Mouse (Mus musculus): Measurements from ENCODE around the gene Ppdpf. TPM values are rescaled to one million over a fixed set of nuclear protein-coding genes. Genes with fewer than 3 reads are reported as not detected.
A peak's percentile ranks its signal among the peaks of the same experiment; 100 is the strongest.

Ppdpf gene
- 269 and 288 TPM in 2 replicates for polyA plus RNA-seq (2014; fragmentation: Nextera tagmentation; extraction: Ambion mirVana)

GRCm38 (mm10) chr2:181187121-181188000, at the start of gene Ppdpf:
Gene Ppdpf, plus strand, starts transcription at chr2:181187247.
- peak within 1 kb of the TSS; percentile 61 for H3K4me3 ChIP-seq (ENCODE audit: low read depth, low read length)

DNA sequence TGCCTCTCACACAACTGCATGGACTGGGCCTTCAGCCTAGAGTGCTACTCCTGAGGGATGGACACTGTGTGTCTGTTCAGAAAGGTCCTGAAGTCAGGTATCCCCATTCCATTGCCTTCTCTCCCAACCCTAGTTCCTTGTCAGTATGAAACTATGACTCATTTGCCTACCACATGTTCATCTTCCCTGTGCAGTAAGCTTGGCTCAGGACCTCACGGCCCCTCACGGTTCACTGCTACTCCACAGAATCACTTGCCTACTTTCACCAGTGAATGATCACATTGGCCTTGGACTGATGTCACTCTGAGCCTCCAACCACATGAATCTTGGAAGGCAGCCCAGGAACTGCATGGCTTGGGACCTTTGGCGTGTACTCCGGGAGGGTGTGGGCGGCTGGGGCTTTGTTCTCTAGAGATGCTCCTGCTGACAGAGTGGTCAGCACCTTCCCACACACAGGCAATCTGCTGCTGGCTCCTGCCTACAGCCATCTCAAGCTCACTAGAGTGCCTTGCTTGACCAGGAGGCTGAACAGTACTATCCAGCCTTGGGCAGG, 47.3 kb upstream of the Ppdpf start:
- H3K27ac ChIP-seq (replicated peaks; ENCODE audit: low read depth, low read length), result no peak overlapping the region
- H3K4me1 ChIP-seq (ENCODE audit: control insufficient read depth, insufficient read depth, low read length), result no peaks in the 10 kb centered on the region; the same call in 1 of the 2 replicates
- ATAC-seq (ENCODE audit: low read depth), result no peak
- WGBS, result 89% methylated on average over 5 of the region's 5 CpGs
- DNase-seq (ENCODE audit: low spot score), result no peak
- H3K36me3 ChIP-seq (ENCODE audit: control insufficient read depth, insufficient read depth, low read length), result no peaks in the 10 kb centered on the region
- no peak overlapping the region for H3K9ac ChIP-seq (ENCODE audit: low read depth, low read length)
- H3K27me3 ChIP-seq (replicated peaks; ENCODE audit: control insufficient read depth, insufficient read depth, low read length), result peaks cover 31% of the 10 kb centered on the region
- no peaks in the 10 kb centered on the region for H3K9me3 ChIP-seq (ENCODE audit: control insufficient read depth, low read length)
- H3K4me2 ChIP-seq (ENCODE audit: low read depth, low read length), result no peak overlapping the region
- H3K4me3 ChIP-seq (ENCODE audit: low read depth, low read length), result no peak overlapping the region

More at GRCm38 (mm10) chr2:181187121-181188000, at the start of gene Ppdpf:
- Histone ChIP-seq H3K27me3 (replicated peaks; ENCODE audit: control insufficient read depth, insufficient read depth, low read length) (no peaks in the 10 kb centered on the region), H3K36me3 (ENCODE audit: control insufficient read depth, insufficient read depth, low read length) (peaks cover 12% of the 10 kb centered on the region; the same call in 1 of the 2 replicates), H3K9me3 (ENCODE audit: control insufficient read depth, low read length) (no peaks in the 10 kb centered on the region), H3K4me1 (ENCODE audit: control insufficient read depth, insufficient read depth, low read length) (peaks cover 3% of the 10 kb centered on the region; the same call in 1 of the 2 replicates), H3K27ac (replicated peaks; ENCODE audit: low read depth, low read length) (peak within 1 kb of the TSS; percentile 95), H3K9ac (ENCODE audit: low read depth, low read length) (peak within 1 kb of the TSS; percentile 96), H3K4me2 (ENCODE audit: low read depth, low read length) (peak within 1 kb of the TSS; percentile 73)
- WGBS, result 0% methylated on average over 40 of the region's 64 CpGs
- ATAC-seq (ENCODE audit: low read depth) (peak; percentile 97), DNase-seq (ENCODE audit: low spot score) (peak; percentile 97)

DNA sequence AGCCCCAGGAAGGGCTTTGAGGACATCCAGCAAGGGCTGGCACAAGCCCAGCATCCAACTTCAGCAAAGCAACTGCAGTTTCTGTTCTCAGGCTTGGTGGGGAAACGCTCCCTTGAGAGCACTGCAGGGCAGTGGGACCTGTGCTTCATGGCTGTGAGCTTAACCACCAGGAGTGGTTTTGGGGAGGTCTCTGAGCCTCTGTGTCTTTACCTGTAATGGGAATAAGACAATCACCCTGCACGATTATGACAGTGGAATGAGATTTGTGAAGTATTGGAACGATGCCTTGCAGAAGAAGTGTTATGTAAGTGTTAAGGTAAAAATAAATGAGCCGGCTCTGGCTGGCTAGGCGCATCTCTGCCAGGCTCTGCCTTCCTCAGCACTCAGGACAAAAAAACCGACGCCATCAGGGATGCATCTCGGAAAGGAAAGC, 44.3 kb upstream of the Ppdpf start:
- Histone ChIP-seq H3K4me3 (ENCODE audit: low read depth, low read length) (no peak overlapping the region), H3K36me3 (ENCODE audit: control insufficient read depth, insufficient read depth, low read length) (no peaks in the 10 kb centered on the region), H3K4me2 (ENCODE audit: low read depth, low read length) (no peak overlapping the region), H3K9me3 (ENCODE audit: control insufficient read depth, low read length) (no peaks in the 10 kb centered on the region), H3K4me1 (ENCODE audit: control insufficient read depth, insufficient read depth, low read length) (no peaks in the 10 kb centered on the region), H3K27me3 (replicated peaks; ENCODE audit: control insufficient read depth, insufficient read depth, low read length) (peaks cover 16% of the 10 kb centered on the region), H3K9ac (ENCODE audit: low read depth, low read length) (no peak overlapping the region), H3K27ac (replicated peaks; ENCODE audit: low read depth, low read length) (no peak overlapping the region)
- ATAC-seq (ENCODE audit: low read depth) (no peak), DNase-seq (ENCODE audit: low spot score) (no peak)
- 66% methylated on average over 8 of the region's 8 CpGs for WGBS

DNA sequence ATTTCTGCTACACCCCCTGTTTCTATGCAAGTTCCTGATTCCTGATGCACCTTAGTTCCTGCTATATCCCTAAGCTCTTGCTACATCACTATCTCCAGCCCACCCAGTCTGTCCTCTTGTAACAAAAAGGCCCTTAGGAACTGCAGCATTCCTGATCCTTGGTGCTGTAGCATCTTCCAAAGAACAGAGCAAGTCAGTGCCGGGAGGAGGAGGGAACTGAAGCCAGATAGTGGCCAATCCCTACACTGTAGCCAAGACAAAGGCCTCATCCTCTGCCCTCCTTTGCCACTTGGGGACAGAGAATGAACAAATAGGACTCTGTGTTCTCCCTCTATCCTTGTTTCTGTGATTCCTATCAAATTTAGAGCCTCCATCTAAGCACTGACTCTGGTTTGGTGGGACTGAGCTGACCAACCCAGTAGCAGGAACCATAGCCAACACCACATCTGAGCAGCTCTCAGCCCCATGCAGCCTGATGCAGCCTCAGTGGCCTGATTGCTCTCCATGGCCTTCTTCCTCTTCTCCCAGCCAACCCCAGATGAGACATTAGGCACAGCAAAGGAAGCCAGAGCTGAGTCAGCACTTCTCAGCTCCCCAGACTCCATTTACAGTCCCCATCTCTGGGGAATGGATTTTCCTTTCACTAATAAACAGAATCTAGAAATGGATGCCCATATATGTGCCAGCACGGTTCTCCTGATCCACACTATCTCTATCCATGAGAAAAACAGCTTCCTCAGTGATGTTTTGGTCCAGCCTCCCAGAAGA, 43.4 kb upstream of the Ppdpf start:
- peaks cover 18% of the 10 kb centered on the region for H3K27me3 ChIP-seq (replicated peaks; ENCODE audit: control insufficient read depth, insufficient read depth, low read length)
- 58% methylated on average over 2 of the region's 2 CpGs for WGBS

GRCm38 (mm10) chr2:181144675-181145074, 42.4 kb upstream of the Ppdpf start:
- no peak overlapping the region for H3K4me2 ChIP-seq (ENCODE audit: low read depth, low read length)
- H3K9me3 ChIP-seq (ENCODE audit: control insufficient read depth, low read length), result no peaks in the 10 kb centered on the region
- no peak overlapping the region for H3K27ac ChIP-seq (replicated peaks; ENCODE audit: low read depth, low read length)
- 77% methylated on average over 2 of the region's 2 CpGs for WGBS
- no peaks in the 10 kb centered on the region for H3K36me3 ChIP-seq (ENCODE audit: control insufficient read depth, insufficient read depth, low read length)
- no peak overlapping the region for H3K9ac ChIP-seq (ENCODE audit: low read depth, low read length)
- H3K27me3 ChIP-seq (replicated peaks; ENCODE audit: control insufficient read depth, insufficient read depth, low read length), result peaks cover 28% of the 10 kb centered on the region
- no peak for DNase-seq (ENCODE audit: low spot score)
- no peak for ATAC-seq (ENCODE audit: low read depth)
- peaks cover 5% of the 10 kb centered on the region; the same call in 1 of the 2 replicates for H3K4me1 ChIP-seq (ENCODE audit: control insufficient read depth, insufficient read depth, low read length)
- no peak overlapping the region for H3K4me3 ChIP-seq (ENCODE audit: low read depth, low read length)

More for the DNA sequence above, 43.4 kb upstream of the Ppdpf start:
- no peak overlapping the region for H3K27ac ChIP-seq (replicated peaks; ENCODE audit: low read depth, low read length)
- H3K4me2 ChIP-seq (ENCODE audit: low read depth, low read length), result no peak overlapping the region
- H3K9me3 ChIP-seq (ENCODE audit: control insufficient read depth, low read length), result no peaks in the 10 kb centered on the region
- no peak overlapping the region for H3K9ac ChIP-seq (ENCODE audit: low read depth, low read length)
- peaks cover 5% of the 10 kb centered on the region; the same call in 1 of the 2 replicates for H3K4me1 ChIP-seq (ENCODE audit: control insufficient read depth, insufficient read depth, low read length)
- ATAC-seq (ENCODE audit: low read depth), result no peak
- no peak overlapping the region for H3K4me3 ChIP-seq (ENCODE audit: low read depth, low read length)
- DNase-seq (ENCODE audit: low spot score), result no peak
- no peaks in the 10 kb centered on the region for H3K36me3 ChIP-seq (ENCODE audit: control insufficient read depth, insufficient read depth, low read length)

- Histone ChIP-seq H3K9ac (ENCODE audit: low read depth, low read length) (no peak overlapping the region), H3K4me2 (ENCODE audit: low read depth, low read length) (peak overlapping the region; percentile 88), H3K9me3 (ENCODE audit: control insufficient read depth, low read length) (no peaks in the 10 kb centered on the region), H3K27me3 (replicated peaks; ENCODE audit: control insufficient read depth, insufficient read depth, low read length) (peaks cover 29% of the 10 kb centered on the region), H3K36me3 (ENCODE audit: control insufficient read depth, insufficient read depth, low read length) (no peaks in the 10 kb centered on the region), H3K4me1 (ENCODE audit: control insufficient read depth, insufficient read depth, low read length) (peaks cover 5% of the 10 kb centered on the region; the same call in 1 of the 2 replicates), H3K27ac (replicated peaks; ENCODE audit: low read depth, low read length) (no peak overlapping the region), H3K4me3 (ENCODE audit: low read depth, low read length) (no peak overlapping the region)
- 40% methylated on average over 4 of the region's 4 CpGs for whole genome bisulfite sequencing
- DNase-seq (ENCODE audit: low spot score) (no peak), ATAC-seq (ENCODE audit: low read depth) (no peak)
Observed at GRCm38 (mm10) chr2:181146976-181147545, 40.0 kb upstream of the Ppdpf start.

- WGBS, result 0% methylated on average over 28 of the region's 61 CpGs
Observed at GRCm38 (mm10) chr2:181147546-181148317, 39.3 kb upstream of the Ppdpf start.

More at GRCm38 (mm10) chr2:181147546-181148317, 39.3 kb upstream of the Ppdpf start:
- no peak overlapping the region for H3K27ac ChIP-seq (replicated peaks; ENCODE audit: low read depth, low read length)
- peak overlapping the region; percentile 37; the same call in 1 of the 2 replicates for H3K9ac ChIP-seq (ENCODE audit: low read depth, low read length)
- H3K4me1 ChIP-seq (ENCODE audit: control insufficient read depth, insufficient read depth, low read length), result peaks cover 5% of the 10 kb centered on the region; the same call in 1 of the 2 replicates
- H3K9me3 ChIP-seq (ENCODE audit: control insufficient read depth, low read length), result no peaks in the 10 kb centered on the region
- H3K27me3 ChIP-seq (replicated peaks; ENCODE audit: control insufficient read depth, insufficient read depth, low read length), result peaks cover 29% of the 10 kb centered on the region
- H3K36me3 ChIP-seq (ENCODE audit: control insufficient read depth, insufficient read depth, low read length), result no peaks in the 10 kb centered on the region
- ATAC-seq (ENCODE audit: low read depth) (peak; percentile 32; the same call in 1 of the 2 replicates), DNase-seq (ENCODE audit: low spot score) (peak; percentile 81)
- H3K4me2 ChIP-seq (ENCODE audit: low read depth, low read length), result peak overlapping the region; percentile 88
- peak overlapping the region; percentile 45 for H3K4me3 ChIP-seq (ENCODE audit: low read depth, low read length)
